Mouse (Mus musculus): Measurements from ENCODE around the gene Rab3d.
"Not testable (repeated sequence)": the region's sequence is repeated elsewhere in the genome, so short reads cannot be mapped to it uniquely, and the experiment has no call there.

The Rab3d gene

GRCm38 (mm10) chr9:21904031-21904430, 14.0 kb downstream of the Rab3d start:
- no peak for DNase-seq (ENCODE audit: low spot score)

GRCm38 (mm10) chr9:21901223-21901820, 16.7 kb downstream of the Rab3d start:
- DNase-seq (ENCODE audit: low spot score), result peak; percentile 83

DNA sequence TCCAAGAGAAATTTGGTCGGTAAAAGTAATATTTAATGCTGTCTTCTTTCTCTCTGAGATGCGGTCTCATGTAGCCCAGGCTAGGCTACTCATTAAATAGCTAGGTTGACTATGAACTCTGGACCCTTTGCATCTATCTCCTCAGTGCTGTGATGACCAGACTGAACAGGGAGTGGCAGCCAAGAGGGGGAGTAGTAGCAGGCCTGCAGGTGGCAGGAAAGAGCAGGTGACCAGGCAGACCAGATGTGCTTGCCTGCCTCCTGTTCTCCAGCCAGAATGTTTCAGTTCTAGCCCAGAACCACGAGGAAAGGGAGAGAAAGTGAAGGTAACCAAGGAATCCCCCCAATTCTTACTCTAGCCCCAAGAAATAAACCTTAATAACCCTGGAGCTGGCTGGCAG, 28.8 kb downstream of the Rab3d start:
- no peak for DNase-seq (ENCODE audit: low spot score)

DNA sequence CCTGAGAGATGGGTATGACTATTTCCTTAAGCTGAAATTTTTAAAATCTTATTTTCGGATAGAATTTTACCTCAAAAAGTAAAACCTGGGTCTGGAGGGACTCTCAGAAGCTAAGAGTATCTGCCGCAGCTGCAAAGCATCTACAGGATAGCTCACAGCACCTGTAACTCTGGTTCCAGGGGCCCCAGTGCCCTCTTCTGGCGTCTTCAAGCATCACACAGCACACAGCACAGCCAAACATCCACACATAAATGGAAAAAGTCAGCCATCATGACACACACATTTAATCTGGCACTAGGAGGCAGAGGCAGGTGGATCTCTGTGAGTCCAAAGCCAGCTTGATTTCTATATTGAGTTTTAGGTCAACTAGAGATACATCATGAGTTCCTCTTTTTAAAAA, 41.4 kb downstream of the Rab3d start:
- no peak for DNase-seq (ENCODE audit: low spot score)

DNA sequence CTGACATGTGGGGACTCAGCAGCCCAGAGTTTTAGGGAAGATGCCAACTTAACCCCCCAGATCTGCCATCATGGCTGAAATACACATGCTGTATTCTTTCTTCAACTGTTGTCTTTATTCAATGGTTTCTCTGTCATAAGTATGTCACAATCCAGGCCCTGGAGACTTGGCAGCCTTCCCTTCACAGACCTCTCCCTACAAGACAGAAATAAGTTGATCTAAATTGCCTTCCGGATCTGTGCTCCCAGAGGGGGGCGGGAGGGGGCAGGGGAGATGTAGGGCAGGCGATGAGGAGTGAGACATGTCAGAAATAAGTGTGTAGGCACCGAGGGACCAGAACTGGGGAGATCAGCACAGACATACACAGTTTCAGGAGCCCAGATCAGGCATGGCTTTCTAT, 45.8 kb downstream of the Rab3d start:
- no peak for DNase-seq (ENCODE audit: low spot score)

GRCm38 (mm10) chr9:21870879-21871524, 47.0 kb downstream of the Rab3d start:
- no peak for DNase-seq (ENCODE audit: low spot score)

DNA sequence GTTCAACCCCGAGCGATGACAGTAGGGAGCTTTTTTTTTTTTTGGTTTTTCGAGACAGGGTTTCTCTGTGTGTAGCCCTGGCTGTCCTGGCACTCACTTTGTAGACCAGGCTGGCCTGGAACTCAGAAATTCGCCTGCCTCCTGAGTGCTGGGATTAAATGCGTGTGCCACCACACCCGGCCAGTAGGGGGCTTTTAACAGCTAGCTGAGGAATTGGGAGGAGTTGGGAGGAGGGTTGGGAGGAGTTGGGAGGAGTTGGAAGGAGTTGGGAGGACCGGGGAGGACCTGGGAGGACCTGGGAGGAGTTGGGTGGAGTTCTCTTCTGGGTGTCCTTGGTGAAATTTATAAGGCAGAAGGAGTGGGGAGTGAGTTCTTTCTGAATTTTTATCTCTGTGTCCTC, 48.7 kb downstream of the Rab3d start:
- DNase-seq (ENCODE audit: low spot score), result not testable (repeated sequence)

GRCm38 (mm10) chr9:21867726-21868125, 50.3 kb downstream of the Rab3d start:
- no peak for DNase-seq (ENCODE audit: low spot score)

- no peak for DNase-seq (ENCODE audit: low spot score)
These were observed 51.4 kb downstream of the Rab3d start for GRCm38 (mm10) chr9:21866641-21867040.

GRCm38 (mm10) chr9:21865673-21866398, 52.2 kb downstream of the Rab3d start:
- DNase-seq (ENCODE audit: low spot score), result no peak

DNA sequence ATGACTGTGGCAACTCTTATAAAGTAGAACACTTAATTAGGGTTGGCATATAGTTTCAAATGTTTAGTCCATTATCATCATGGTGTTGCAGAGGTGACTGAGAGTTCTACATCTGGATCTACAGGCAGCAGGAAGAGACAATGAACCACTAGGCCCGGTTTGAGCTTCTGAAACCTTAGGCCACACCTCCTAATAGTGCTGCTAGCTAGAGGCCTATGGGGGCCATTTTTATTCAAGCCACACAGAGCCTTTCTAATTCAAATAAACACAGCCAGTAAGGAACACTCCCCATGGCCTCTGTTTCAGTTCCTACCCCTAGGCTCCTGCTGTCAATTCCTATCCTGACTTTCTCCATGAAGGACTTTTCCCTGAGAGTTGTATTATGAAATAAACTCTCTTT, 55.8 kb downstream of the Rab3d start:
- DNase-seq (ENCODE audit: low spot score), result no peak

GRCm38 (mm10) chr9:21860349-21860748, 57.6 kb downstream of the Rab3d start:
- DNase-seq (ENCODE audit: low spot score), result not testable (repeated sequence)

GRCm38 (mm10) chr9:21859606-21860005, 58.4 kb downstream of the Rab3d start:
- DNase-seq (ENCODE audit: low spot score), result no peak

DNA sequence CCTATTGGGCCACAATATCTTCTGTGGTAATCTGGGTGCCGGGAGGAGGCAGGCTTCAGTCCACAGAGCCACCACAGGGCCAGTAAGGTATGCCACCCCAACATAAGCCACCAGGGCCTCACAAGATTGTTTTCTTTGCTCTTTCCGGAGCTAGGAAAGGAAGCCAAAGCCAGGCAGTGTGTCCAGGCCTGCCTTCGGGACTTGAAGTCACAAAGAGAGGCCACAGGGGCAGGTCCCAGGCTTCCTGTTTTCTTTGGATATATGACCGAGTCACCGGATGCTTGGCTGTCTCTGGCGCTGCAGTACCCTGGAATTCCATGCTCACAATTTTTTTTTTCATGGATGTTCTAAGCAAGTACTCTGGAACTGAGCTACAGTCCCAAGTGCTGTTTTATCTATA, 59.9 kb downstream of the Rab3d start:
- DNase-seq (ENCODE audit: low spot score), result no peak

DNA sequence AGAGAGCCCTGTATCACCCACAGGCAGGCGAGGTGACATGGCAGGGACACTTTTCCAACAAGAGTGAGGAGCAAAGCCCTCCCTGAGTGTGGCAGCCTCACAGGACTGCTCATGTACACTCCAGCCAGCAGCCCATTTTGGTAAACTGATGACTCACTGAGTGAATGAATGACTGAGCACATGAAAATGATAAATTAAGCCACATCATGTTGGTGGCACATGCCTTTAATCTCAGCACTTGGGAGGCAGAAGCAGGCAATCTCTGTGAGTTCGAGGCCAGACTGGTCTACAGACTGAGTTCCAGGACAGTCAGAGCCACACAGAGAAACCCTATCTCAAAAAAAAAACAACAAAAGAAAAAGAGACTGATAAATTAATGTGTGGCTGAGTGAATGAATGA, 60.5 kb downstream of the Rab3d start:
- DNase-seq (ENCODE audit: low spot score), result no peak
